In the genomic region with DNA sequence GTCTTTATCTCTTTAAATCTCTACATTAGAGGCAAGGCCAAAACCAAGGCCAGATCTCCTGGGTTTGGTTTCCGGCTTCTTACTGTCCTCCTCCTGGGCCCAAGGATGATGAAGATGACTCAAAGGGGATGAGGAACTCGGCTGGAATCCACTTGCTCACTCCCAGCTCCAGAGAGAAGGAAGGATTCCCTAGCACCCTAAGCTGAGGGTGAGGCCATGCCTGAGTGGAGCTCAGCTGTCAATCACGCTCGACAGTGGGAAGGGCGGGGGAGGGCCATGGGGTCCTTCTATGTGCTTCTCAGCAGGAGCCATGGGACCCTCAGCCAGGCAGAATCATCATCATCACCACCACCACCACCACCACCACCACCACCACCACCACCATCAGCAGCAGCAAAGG, we compare ENCODE assay signal across 15 mouse cellular contexts. TPM values are rescaled to one million over a fixed set of nuclear protein-coding genes. Genes with fewer than 3 reads are reported as not detected.
DNase-seq lines count a peak whose midpoint lies in the region; ATAC-seq and TF ChIP-seq lines count a peak whose summit lies in the region.
"Had no signal": no experiment of that assay in that cellular context is flagged by ENCODE, and none has a peak within 500 bp of the region (broad histone marks: within the 10 kb centered on the region; RNA-seq: fewer than 3 reads in every experiment).

No protein-coding gene starts in this region.

- 67% methylated on average over 5 of the region's 5 CpGs for WGBS in kidney, embryonic 15.5 days

- H3K9me3 ChIP-seq in kidney, embryonic 15.5 days (replicated peaks) = no peaks in the 10 kb centered on the region
- H3K9me3 ChIP-seq: G1E; hindbrain, embryonic 10.5 days; liver, embryonic 12.5 days; midbrain, embryonic 13.5 days had no signal

- H3K36me3 ChIP-seq in kidney, embryonic 15.5 days = no peaks in the 10 kb centered on the region; the same call in none of the 2 replicates
- H3K36me3 ChIP-seq: G1E; liver, embryonic 12.5 days; midbrain, embryonic 13.5 days had no signal

- H3K27ac ChIP-seq in gastrocnemius, adult 2 months = peak overlapping the region; percentile 81
- 0 out of 2 replicates have a peak overlapping the region, but pooled peaks have one; percentile 42 for H3K27ac ChIP-seq in kidney, embryonic 15.5 days
- 0 out of 2 replicates have a peak overlapping the region, but pooled peaks have one; percentile 25 for H3K27ac ChIP-seq in cortical plate, adult 2 months (ENCODE audit: insufficient read depth, low read length)
- H3K27ac ChIP-seq: hindbrain, embryonic 10.5 days; liver, embryonic 12.5 days; midbrain, embryonic 13.5 days had no signal

- H3K4me1 ChIP-seq in kidney, embryonic 15.5 days = peaks cover 52% of the 10 kb centered on the region
- H3K4me1 ChIP-seq in cortical plate, adult 2 months (ENCODE audit: control insufficient read depth, insufficient read depth, low read length) = peaks cover 5% of the 10 kb centered on the region; the same call in 1 of the 2 replicates

- DNase-seq in gastrocnemius, adult 2 months = no peak
- no peak for DNase-seq in gastrocnemius, postnatal 4 days (ENCODE audit: low spot score in 2 of 2)
- no peak for DNase-seq in kidney, postnatal 25 days
- DNase-seq in 416B (ENCODE audit: low read depth) = peak; percentile 32
- no peak for DNase-seq in spleen, postnatal 4 days (ENCODE audit: low spot score in 2 of 2)
- DNase-seq: thymus, adult 2 months had no signal

- ATAC-seq in kidney, embryonic 15.5 days (replicated peaks; ENCODE audit: low FRiP score) = no peak
- ATAC-seq in erythroid progenitor cell, adult 5-6 weeks (replicated peaks; ENCODE audit: low FRiP score, poor library complexity, severe bottlenecking) = no peak
- ATAC-seq: forebrain, embryonic 16.5 days; intestine, postnatal 0 days; liver, embryonic 12.5 days; midbrain, embryonic 13.5 days had no signal

- H3K4me3 ChIP-seq in gastrocnemius, adult 2 months = no peak overlapping the region
- H3K4me3 ChIP-seq in kidney, embryonic 15.5 days (replicated peaks) = no peak overlapping the region
- no peak overlapping the region for H3K4me3 ChIP-seq in cortical plate, adult 2 months (ENCODE audit: insufficient read depth, low read length)
- H3K4me3 ChIP-seq: hindbrain, embryonic 10.5 days; liver, embryonic 12.5 days; midbrain, embryonic 13.5 days had no signal

- no peak overlapping the region for H3K9ac ChIP-seq in kidney, embryonic 15.5 days
- H3K9ac ChIP-seq: liver, embryonic 12.5 days; midbrain, embryonic 13.5 days had no signal

- no peak for TF ChIP-seq POLR2A in cortical plate, adult 2 months (IDR thresholded peaks at IDR 0.05; ENCODE audit: extremely low read depth, insufficient read depth, low read length)

- intact Hi-C loops in gastrocnemius, adult 2 months (cut with DNase I) = no loop called here

- H3K4me2 ChIP-seq in kidney, embryonic 15.5 days = no peak overlapping the region
- H3K4me2 ChIP-seq: liver, embryonic 12.5 days; midbrain, embryonic 13.5 days had no signal

- TF ChIP-seq CTCF in gastrocnemius, adult 2 months (IDR thresholded peaks at IDR 0.05) = no peak
- no peak for TF ChIP-seq CTCF in cortical plate, adult 2 months (IDR thresholded peaks at IDR 0.05; ENCODE audit: extremely low read depth, insufficient read depth, low read length)

- H3K27me3 ChIP-seq in kidney, embryonic 15.5 days = no peaks in the 10 kb centered on the region
- H3K27me3 ChIP-seq: liver, embryonic 12.5 days; midbrain, embryonic 13.5 days had no signal

RNA-seq across cellular contexts. Expression of gene Lrrc75a, which starts 10.9 kb away (rescaled TPM):
- 1 to 10 TPM; 3.2 to 5.6 TPM for total RNA-seq in gastrocnemius, adult 2 months (2021)
- total RNA-seq in gastrocnemius, postnatal 4 days (2021) = 10 to 100 TPM; 29.1 to 31.3 TPM
- 14.3 and 15.7 TPM in 2 replicates for polyA plus RNA-seq in kidney, embryonic 15.5 days (2015; fragmentation: Nextera tagmentation; extraction: Ambion mirVana)
- 19.7 and 22.1 TPM in 2 replicates for polyA plus RNA-seq in cortical plate, adult 2 months (2012; rRNA removed)
- total RNA-seq in erythroid progenitor cell, adult 5-6 weeks (2015; ENCODE audit: low replicate concordance) = 2.9 TPM in 1 of 2 replicates, not detected in the other
- 0.53 TPM in 1 of 2 replicates, not detected in the other for total RNA-seq in erythroid progenitor cell, adult 5-6 weeks (2017; ENCODE audit: low replicate concordance)

RNA-seq across cellular contexts. Expression of gene Mmgt2, which starts 11.1 kb away (rescaled TPM):
- total RNA-seq in gastrocnemius, adult 2 months (2021) = 1 to 10 TPM; 2.9 to 3.5 TPM
- total RNA-seq in gastrocnemius, postnatal 4 days (2021) = 10 to 100 TPM; 24.2 to 26.0 TPM
- 67.3 and 70.4 TPM in 2 replicates for polyA plus RNA-seq in kidney, embryonic 15.5 days (2015; fragmentation: Nextera tagmentation; extraction: Ambion mirVana)
- polyA plus RNA-seq in cortical plate, adult 2 months (2012; rRNA removed) = 36.2 and 39.3 TPM in 2 replicates
- 1.8 and 3.8 TPM in 2 replicates for total RNA-seq in erythroid progenitor cell, adult 5-6 weeks (2015; ENCODE audit: low replicate concordance)
- 3.0 and 4.5 TPM in 2 replicates for total RNA-seq in erythroid progenitor cell, adult 5-6 weeks (2017; ENCODE audit: low replicate concordance)

Comparison
In these comparisons a context has a peak if more than half of its experiments do, and no peak if none do; other contexts are left out.
1. RNA of gene Lrrc75a, which starts 10.9 kb away (total RNA-seq): 29.1 to 31.3 TPM in gastrocnemius, postnatal 4 days; 3.2 to 5.6 TPM in gastrocnemius, adult 2 months and 0.53 to 2.9 TPM in erythroid progenitor cell, adult 5-6 weeks; every median in the first group is over 4 times any median in the second.
2. RNA of gene Mmgt2, which starts 11.1 kb away (total RNA-seq): 24.2 to 26.0 TPM in gastrocnemius, postnatal 4 days; 1.8 to 4.5 TPM in erythroid progenitor cell, adult 5-6 weeks and 2.9 to 3.5 TPM in gastrocnemius, adult 2 months; every median in the first group is over 4 times any median in the second.
3. H3K27ac ChIP-seq: peak in every context shown above with its lines; median percentile 81 in gastrocnemius, adult 2 months; 42 in kidney, embryonic 15.5 days; 25 in cortical plate, adult 2 months.